9 mouse cellular contexts compared by ENCODE assay signal in genomic region chr19:46369204-46369603, GRCm38 (mm10). TPM values are rescaled to one million over a fixed set of nuclear protein-coding genes. Genes with fewer than 3 reads are reported as not detected.
DNase-seq lines count a peak whose midpoint lies in the region; ATAC-seq and TF ChIP-seq lines count a peak whose summit lies in the region.
"Had no signal": no experiment of that assay in that cellular context is flagged by ENCODE, and none has a peak within 500 bp of the region (broad histone marks: within the 10 kb centered on the region; RNA-seq: fewer than 3 reads in every experiment).

No protein-coding gene starts in this region.

- no peaks in the 10 kb centered on the region for H3K36me3 ChIP-seq in embryonic facial prominence, embryonic 11.5 days (replicated peaks; ENCODE audit: control insufficient read depth, insufficient read depth, low read depth, low read length)
- H3K36me3 ChIP-seq in myocyte (ENCODE audit: control insufficient read depth, insufficient read depth) = no peaks in the 10 kb centered on the region

- ATAC-seq in embryonic facial prominence, embryonic 11.5 days (replicated peaks; ENCODE audit: insufficient number of reproducible peaks, low FRiP score, low TSS enrichment, low read depth) = no peak
- peak; percentile 81 to 89 for ATAC-seq in hematopoietic stem cell, adult 5-6 weeks (replicated peaks in 1 of 2; ENCODE audit: insufficient read depth in 1 of 2, low FRiP score in 2 of 2, low TSS enrichment in 1 of 2, low read depth in 1 of 2, poor library complexity in 2 of 2, severe bottlenecking in 2 of 2)
- no peak for ATAC-seq in inflammation-experienced regulatory T-cells, adult 6 months

- H3ac ChIP-seq in myocyte (ENCODE audit: control insufficient read depth, insufficient read length) = no peak overlapping the region

- no peaks in the 10 kb centered on the region for H3K79me2 ChIP-seq in myocyte (ENCODE audit: control insufficient read depth, insufficient read depth)

- WGBS in embryonic facial prominence, embryonic 11.5 days = 30% methylated on average over 4 of the region's 4 CpGs

- intact Hi-C loops in left cerebral cortex, postnatal 10 days (cut with DNase I) = no loop called here

- no peaks in the 10 kb centered on the region for H3K4me1 ChIP-seq in embryonic facial prominence, embryonic 11.5 days (ENCODE audit: control insufficient read depth, insufficient read depth, low read length)

- no peaks in the 10 kb centered on the region for H3K9me3 ChIP-seq in embryonic facial prominence, embryonic 11.5 days (replicated peaks; ENCODE audit: control insufficient read depth, low read length)

- no peak for TF ChIP-seq POLR2A in myocyte (IDR thresholded peaks at IDR 0.05; ENCODE audit: insufficient read length, low read depth)

- H3K4me2 ChIP-seq in embryonic facial prominence, embryonic 11.5 days (ENCODE audit: low read depth, low read length) = no peak overlapping the region
- H3K4me2 ChIP-seq in myocyte (ENCODE audit: low read depth) = peak overlapping the region; percentile 18

- no peak overlapping the region for H3K4me3 ChIP-seq in embryonic facial prominence, embryonic 11.5 days (ENCODE audit: low read depth, low read length)
- no peak overlapping the region for H3K4me3 ChIP-seq in myocyte
- H3K4me3 ChIP-seq: megakaryocyte, embryonic 14.5 days had no signal

- DNase-seq in spleen, adult 18-20 months = peak; percentile 22 to 55
- no peak for DNase-seq in spleen, adult 12 weeks (ENCODE audit: low spot score)
- peak; percentile 83 for DNase-seq in adrenal gland, postnatal 14 days
- DNase-seq in embryonic facial prominence, embryonic 11.5 days (ENCODE audit: low spot score) = peak; percentile 59
- DNase-seq in left cerebral cortex, postnatal 10 days (ENCODE audit: extremely low spot score in 1 of 2, low spot score in 2 of 2) = peak; percentile 42 to 76

- no peak overlapping the region for H3K27ac ChIP-seq in embryonic facial prominence, embryonic 11.5 days (replicated peaks; ENCODE audit: low read depth, low read length)

- H3K9ac ChIP-seq in embryonic facial prominence, embryonic 11.5 days (replicated peaks; ENCODE audit: low read length) = no peak overlapping the region

- H3K27me3 ChIP-seq in embryonic facial prominence, embryonic 11.5 days (ENCODE audit: control insufficient read depth, insufficient read depth, low read length) = no peaks in the 10 kb centered on the region
- no peaks in the 10 kb centered on the region for H3K27me3 ChIP-seq in myocyte (ENCODE audit: control insufficient read depth, insufficient read depth, insufficient read length)

TF ChIP-seq in myocyte, 11 proteins besides CTCF, POLR2A, EP300 and RAD21:
- no peak for TF ChIP-seq TCF12 (IDR thresholded peaks at IDR 0.05; ENCODE audit: insufficient read depth, poor library complexity, severe bottlenecking)
- no peak for TF ChIP-seq USF1 (IDR thresholded peaks at IDR 0.05; ENCODE audit: low read depth)
- TF ChIP-seq E2F4 (IDR thresholded peaks at IDR 0.05; ENCODE audit: insufficient read depth) = no peak
- no peak for TF ChIP-seq TCF3 (IDR thresholded peaks at IDR 0.05; ENCODE audit: insufficient read length, low read depth)
- no peak for TF ChIP-seq SRF (IDR thresholded peaks at IDR 0.05; ENCODE audit: control insufficient read depth, insufficient read length, low read depth)
- TF ChIP-seq MYOD1 (IDR thresholded peaks at IDR 0.05; ENCODE audit: control insufficient read depth in 1 of 3, insufficient read length in 2 of 3, low read depth in 2 of 3) = no peak
- TF ChIP-seq MAX (IDR thresholded peaks at IDR 0.05; ENCODE audit: low read depth) = no peak
- no peak for TF ChIP-seq POLR2AphosphoS2 (IDR thresholded peaks at IDR 0.05; ENCODE audit: insufficient read length, low read depth)
- TF ChIP-seq MYOG (IDR thresholded peaks at IDR 0.05; ENCODE audit: control insufficient read depth in 1 of 3, insufficient read depth in 1 of 3, insufficient read length in 2 of 3, low read depth in 2 of 3) = no peak
- TF ChIP-seq CEBPB (IDR thresholded peaks at IDR 0.05; ENCODE audit: insufficient read depth, poor library complexity, severe bottlenecking) = no peak

RNA-seq across cellular contexts. Expression of gene 2310034G01Rik, which starts 19.1 kb away (rescaled TPM):
- total RNA-seq in adrenal gland, postnatal 14 days (2021) = 0.38 and 0.74 TPM in 2 replicates
- 1.1 and 2.0 TPM in 2 replicates for polyA plus RNA-seq in embryonic facial prominence, embryonic 11.5 days (2014; fragmentation: Nextera tagmentation; extraction: Ambion mirVana)
- 1.3 and 3.0 TPM in 2 replicates for total RNA-seq in hematopoietic stem cell, adult 5-6 weeks (2017)
- under 1 TPM; 0.77 to 0.99 TPM for total RNA-seq in left cerebral cortex, postnatal 10 days (2021)
- 1.2 TPM for polyA plus RNA-seq in myocyte (2012; fragmentation: generic; extraction: Trizol)
- polyA plus RNA-seq in inflammation-experienced regulatory T-cells, adult 6 months (2017; shearing (Covaris generic)) = under 1 TPM in 2 of 3 experiments, not detected in 1; 0.24 to 0.44 TPM

RNA-seq across cellular contexts. Expression of gene Actr1a, which starts 26.3 kb away (rescaled TPM):
- total RNA-seq in adrenal gland, postnatal 14 days (2021) = 93.2 and 103 TPM in 2 replicates
- 171 and 182 TPM in 2 replicates for polyA plus RNA-seq in embryonic facial prominence, embryonic 11.5 days (2014; fragmentation: Nextera tagmentation; extraction: Ambion mirVana)
- total RNA-seq in hematopoietic stem cell, adult 5-6 weeks (2017) = 73.4 and 97.6 TPM in 2 replicates
- total RNA-seq in left cerebral cortex, postnatal 10 days (2021) = 100 to 1,000 TPM; 257 to 271 TPM
- 117 TPM for polyA plus RNA-seq in myocyte (2012; fragmentation: generic; extraction: Trizol)
- polyA plus RNA-seq in inflammation-experienced regulatory T-cells, adult 6 months (2017; shearing (Covaris generic)) = 100 to 1,000 TPM in 1 of 3 experiments, 10 to 100 TPM in 2; 77.1 to 105 (median 78.0) TPM

RNA-seq across cellular contexts. Expression of gene Sufu, which starts 27.5 kb away (rescaled TPM):
- 19.0 and 23.6 TPM in 2 replicates for total RNA-seq in adrenal gland, postnatal 14 days (2021)
- 32.7 and 36.3 TPM in 2 replicates for polyA plus RNA-seq in embryonic facial prominence, embryonic 11.5 days (2014; fragmentation: Nextera tagmentation; extraction: Ambion mirVana)
- total RNA-seq in hematopoietic stem cell, adult 5-6 weeks (2017) = 11.8 and 13.0 TPM in 2 replicates
- total RNA-seq in left cerebral cortex, postnatal 10 days (2021) = 10 to 100 TPM; 16.7 to 18.8 TPM
- 16.6 TPM for polyA plus RNA-seq in myocyte (2012; fragmentation: generic; extraction: Trizol)
- 10 to 100 TPM; 10.7 to 13.6 (median 12.5) TPM for polyA plus RNA-seq in inflammation-experienced regulatory T-cells, adult 6 months (2017; shearing (Covaris generic))

RNA-seq across cellular contexts. Expression of gene Mfsd13a, which starts 28.3 kb away (rescaled TPM):
- total RNA-seq in adrenal gland, postnatal 14 days (2021) = 5.1 and 5.4 TPM in 2 replicates
- polyA plus RNA-seq in embryonic facial prominence, embryonic 11.5 days (2014; fragmentation: Nextera tagmentation; extraction: Ambion mirVana) = 3.2 and 4.1 TPM in 2 replicates
- total RNA-seq in hematopoietic stem cell, adult 5-6 weeks (2017) = 5.9 and 8.6 TPM in 2 replicates
- 10 to 100 TPM; 22.0 to 23.5 TPM for total RNA-seq in left cerebral cortex, postnatal 10 days (2021)
- 1.9 TPM for polyA plus RNA-seq in myocyte (2012; fragmentation: generic; extraction: Trizol)
- polyA plus RNA-seq in inflammation-experienced regulatory T-cells, adult 6 months (2017; shearing (Covaris generic)) = 1 to 10 TPM; 4.3 to 8.1 (median 5.9) TPM

RNA-seq across cellular contexts. Expression of gene Cuedc2, which starts 30.7 kb away (rescaled TPM):
- total RNA-seq in adrenal gland, postnatal 14 days (2021) = 71.8 and 77.5 TPM in 2 replicates
- 183 and 199 TPM in 2 replicates for polyA plus RNA-seq in embryonic facial prominence, embryonic 11.5 days (2014; fragmentation: Nextera tagmentation; extraction: Ambion mirVana)
- total RNA-seq in hematopoietic stem cell, adult 5-6 weeks (2017) = 112 and 129 TPM in 2 replicates
- total RNA-seq in left cerebral cortex, postnatal 10 days (2021) = 100 to 1,000 TPM; 183 to 200 TPM
- polyA plus RNA-seq in myocyte (2012; fragmentation: generic; extraction: Trizol) = 165 TPM
- 10 to 100 TPM; 34.9 to 54.1 (median 46.6) TPM for polyA plus RNA-seq in inflammation-experienced regulatory T-cells, adult 6 months (2017; shearing (Covaris generic))

Comparison
In these comparisons a context has a peak if more than half of its experiments do, and no peak if none do; other contexts are left out.
1. ATAC-seq: peak in hematopoietic stem cell, adult 5-6 weeks (2 of 2); none in embryonic facial prominence, embryonic 11.5 days (single experiment) and inflammation-experienced regulatory T-cells, adult 6 months (single experiment).